Mouse (Mus musculus): Measurements from ENCODE around the gene Ephb1. TPM values are rescaled to one million over a fixed set of nuclear protein-coding genes. Genes with fewer than 3 reads are reported as not detected.
A peak's percentile ranks its signal among the peaks of the same experiment; 100 is the strongest.

Gene Ephb1
- polyA plus RNA-seq, 1 experiment from 2014 or later: 12.8 TPM

GRCm38 (mm10) chr9:102288356-102288755, 66.1 kb downstream of the Ephb1 start:
- Histone ChIP-seq H3K4me1 (replicated peaks; ENCODE audit: control insufficient read depth, insufficient read depth, low read length) (no peaks in the 10 kb centered on the region), H3K36me3 (ENCODE audit: control insufficient read depth, insufficient read depth, low read length) (no peaks in the 10 kb centered on the region), H3K27ac (ENCODE audit: low read depth) (no peak overlapping the region), H3K27me3 (replicated peaks; ENCODE audit: control insufficient read depth, insufficient read depth, low read length) (no peaks in the 10 kb centered on the region), H3K9me3 (ENCODE audit: control insufficient read depth, low read length) (no peaks in the 10 kb centered on the region; the same call in 1 of the 2 replicates), H3K9ac (ENCODE audit: low read length) (no peak overlapping the region), H3K4me2 (ENCODE audit: low read length) (no peak overlapping the region), H3K4me3 (ENCODE audit: low read depth, low read length) (no peak overlapping the region)
- ATAC-seq (replicated peaks; ENCODE audit: low FRiP score, low TSS enrichment, low read depth) (no peak), DNase-seq (ENCODE audit: low spot score) (no peak)
- WGBS: 86% methylated on average over 3 of the region's 3 CpGs

DNA sequence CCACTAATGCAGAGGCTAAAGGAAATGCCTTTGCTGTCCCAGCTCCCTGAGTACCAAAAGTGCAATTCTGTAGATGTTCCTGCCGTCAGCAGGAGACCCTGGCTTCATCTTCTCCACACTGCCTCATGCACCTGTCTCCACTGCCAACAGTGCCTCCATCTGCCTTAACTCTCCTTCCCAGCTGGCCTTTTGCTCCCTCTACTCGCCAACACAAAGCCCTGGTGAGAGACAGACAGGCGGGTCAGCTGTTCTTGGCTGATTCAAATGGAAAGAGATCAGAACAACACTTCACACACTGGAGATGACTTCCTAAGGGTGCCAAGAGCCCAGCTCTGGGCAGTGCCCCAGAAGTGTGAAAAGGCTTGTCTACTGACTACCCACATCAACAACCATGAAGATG, 78.6 kb downstream of the Ephb1 start:
- H3K4me3 ChIP-seq (ENCODE audit: low read depth, low read length): no peak overlapping the region
- no peak overlapping the region for H3K4me2 ChIP-seq (ENCODE audit: low read length)
- H3K9ac ChIP-seq (ENCODE audit: low read length): no peak overlapping the region
- H3K4me1 ChIP-seq (replicated peaks; ENCODE audit: control insufficient read depth, insufficient read depth, low read length): no peaks in the 10 kb centered on the region
- H3K36me3 ChIP-seq (ENCODE audit: control insufficient read depth, insufficient read depth, low read length): no peaks in the 10 kb centered on the region
- ATAC-seq (replicated peaks; ENCODE audit: low FRiP score, low TSS enrichment, low read depth): no peak
- 75% methylated on average over 3 of the region's 3 CpGs for WGBS
- no peak overlapping the region for H3K27ac ChIP-seq (ENCODE audit: low read depth)
- no peak for DNase-seq (ENCODE audit: low spot score)
- no peaks in the 10 kb centered on the region for H3K27me3 ChIP-seq (replicated peaks; ENCODE audit: control insufficient read depth, insufficient read depth, low read length)
- no peaks in the 10 kb centered on the region for H3K9me3 ChIP-seq (ENCODE audit: control insufficient read depth, low read length)

DNA sequence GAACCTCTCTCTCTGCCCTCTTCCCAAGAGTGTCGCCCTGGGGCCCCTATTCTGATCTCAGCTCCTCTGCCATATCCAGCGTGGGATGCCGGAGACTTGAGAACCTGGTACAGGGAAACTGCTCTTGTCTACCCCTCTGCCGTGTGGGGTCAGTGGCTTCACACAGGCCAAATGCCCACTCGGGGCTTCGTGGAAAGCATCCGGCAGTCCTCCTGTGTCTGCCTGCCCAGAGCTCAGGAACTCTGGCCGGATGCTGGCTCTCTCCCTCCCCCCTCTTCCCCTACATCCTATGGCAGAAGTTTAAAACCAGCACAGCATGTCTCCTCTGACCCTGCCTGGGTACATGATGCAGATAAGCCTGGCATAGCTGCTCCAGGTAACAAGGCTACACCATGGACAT, 80.5 kb downstream of the Ephb1 start:
- WGBS: 64% methylated on average over 8 of the region's 8 CpGs
- Histone ChIP-seq H3K27me3 (replicated peaks; ENCODE audit: control insufficient read depth, insufficient read depth, low read length) (peaks cover 3% of the 10 kb centered on the region; the same call in 1 of the 2 replicates), H3K9ac (ENCODE audit: low read length) (no peak overlapping the region), H3K36me3 (ENCODE audit: control insufficient read depth, insufficient read depth, low read length) (no peaks in the 10 kb centered on the region), H3K4me3 (ENCODE audit: low read depth, low read length) (no peak overlapping the region), H3K4me2 (ENCODE audit: low read length) (no peak overlapping the region), H3K4me1 (replicated peaks; ENCODE audit: control insufficient read depth, insufficient read depth, low read length) (no peaks in the 10 kb centered on the region), H3K9me3 (ENCODE audit: control insufficient read depth, low read length) (no peaks in the 10 kb centered on the region), H3K27ac (ENCODE audit: low read depth) (no peak overlapping the region)
- ATAC-seq (replicated peaks; ENCODE audit: low FRiP score, low TSS enrichment, low read depth): no peak
- no peak for DNase-seq (ENCODE audit: low spot score)

- 64% methylated on average over 6 of the region's 6 CpGs for WGBS
- H3K9ac ChIP-seq (ENCODE audit: low read length): no peak overlapping the region
- no peak overlapping the region for H3K4me3 ChIP-seq (ENCODE audit: low read depth, low read length)
- H3K4me1 ChIP-seq (replicated peaks; ENCODE audit: control insufficient read depth, insufficient read depth, low read length): no peaks in the 10 kb centered on the region
- no peak overlapping the region for H3K27ac ChIP-seq (ENCODE audit: low read depth)
- no peak for DNase-seq (ENCODE audit: low spot score)
- no peaks in the 10 kb centered on the region for H3K9me3 ChIP-seq (ENCODE audit: control insufficient read depth, low read length)
- peaks cover 9% of the 10 kb centered on the region; the same call in 1 of the 2 replicates for H3K27me3 ChIP-seq (replicated peaks; ENCODE audit: control insufficient read depth, insufficient read depth, low read length)
- H3K4me2 ChIP-seq (ENCODE audit: low read length): no peak overlapping the region
- H3K36me3 ChIP-seq (ENCODE audit: control insufficient read depth, insufficient read depth, low read length): no peaks in the 10 kb centered on the region
- no peak for ATAC-seq (replicated peaks; ENCODE audit: low FRiP score, low TSS enrichment, low read depth)
Measured at GRCm38 (mm10) chr9:102273469-102273808, 81.1 kb downstream of the Ephb1 start.

DNA sequence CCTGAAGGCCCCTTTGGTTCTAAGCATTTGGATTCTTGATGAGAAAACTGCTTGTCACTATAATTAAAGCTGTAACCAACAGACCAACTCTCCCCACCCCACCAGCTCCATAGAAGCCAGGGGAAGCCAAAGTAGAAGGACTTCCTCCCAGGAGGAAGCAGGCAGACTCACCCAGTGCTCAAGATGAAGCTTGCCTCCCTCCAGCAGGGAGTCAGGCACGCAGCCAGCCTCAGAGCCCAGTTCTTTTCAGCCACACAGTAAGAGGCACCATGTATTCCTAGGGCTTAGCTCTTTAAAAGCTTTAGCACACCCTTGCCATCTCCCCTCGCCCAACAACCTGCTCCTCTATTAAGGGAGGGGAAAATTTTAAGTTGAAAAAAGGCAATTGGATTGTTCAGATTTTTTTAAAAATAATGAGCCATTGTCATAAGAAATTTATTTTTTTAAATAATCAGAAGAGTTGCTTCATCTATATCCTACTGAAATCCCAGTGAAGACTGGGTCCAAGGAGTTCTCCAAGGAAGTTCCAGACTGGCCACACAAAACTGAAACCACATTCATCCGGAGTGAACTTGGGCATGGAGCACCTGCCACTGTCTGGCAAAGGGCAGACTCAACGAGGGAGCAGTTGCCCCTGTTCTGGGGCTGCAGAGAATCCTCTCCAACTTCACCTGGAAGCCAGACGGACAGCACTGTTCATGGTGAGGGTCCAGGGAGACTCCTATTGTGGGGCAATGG, 81.6 kb downstream of the Ephb1 start:
- H3K4me1 ChIP-seq (replicated peaks; ENCODE audit: control insufficient read depth, insufficient read depth, low read length): 0 out of 2 replicates have a peak, but pooled peaks cover 4% of the 10 kb centered on the region
- no peak for ATAC-seq (replicated peaks; ENCODE audit: low FRiP score, low TSS enrichment, low read depth)
- H3K27ac ChIP-seq (ENCODE audit: low read depth): no peak overlapping the region
- no peak overlapping the region for H3K9ac ChIP-seq (ENCODE audit: low read length)
- H3K36me3 ChIP-seq (ENCODE audit: control insufficient read depth, insufficient read depth, low read length): no peaks in the 10 kb centered on the region
- no peaks in the 10 kb centered on the region for H3K9me3 ChIP-seq (ENCODE audit: control insufficient read depth, low read length)
- H3K4me2 ChIP-seq (ENCODE audit: low read length): no peak overlapping the region
- H3K4me3 ChIP-seq (ENCODE audit: low read depth, low read length): no peak overlapping the region
- WGBS: 66% methylated on average over 5 of the region's 5 CpGs
- H3K27me3 ChIP-seq (replicated peaks; ENCODE audit: control insufficient read depth, insufficient read depth, low read length): peaks cover 13% of the 10 kb centered on the region
- DNase-seq (ENCODE audit: low spot score): no peak

GRCm38 (mm10) chr9:102270496-102270895, 84.0 kb downstream of the Ephb1 start:
- peaks cover 15% of the 10 kb centered on the region for H3K27me3 ChIP-seq (replicated peaks; ENCODE audit: control insufficient read depth, insufficient read depth, low read length)
- no peaks in the 10 kb centered on the region for H3K9me3 ChIP-seq (ENCODE audit: control insufficient read depth, low read length)
- ATAC-seq (replicated peaks; ENCODE audit: low FRiP score, low TSS enrichment, low read depth) (no peak), DNase-seq (ENCODE audit: low spot score) (no peak)
- WGBS: 80% methylated on average over 5 of the region's 5 CpGs
- H3K4me1 ChIP-seq (replicated peaks; ENCODE audit: control insufficient read depth, insufficient read depth, low read length): 0 out of 2 replicates have a peak, but pooled peaks cover 7% of the 10 kb centered on the region
- H3K9ac ChIP-seq (ENCODE audit: low read length): no peak overlapping the region
- no peak overlapping the region for H3K4me2 ChIP-seq (ENCODE audit: low read length)
- no peaks in the 10 kb centered on the region for H3K36me3 ChIP-seq (ENCODE audit: control insufficient read depth, insufficient read depth, low read length)
- H3K4me3 ChIP-seq (ENCODE audit: low read depth, low read length): no peak overlapping the region
- no peak overlapping the region for H3K27ac ChIP-seq (ENCODE audit: low read depth)

DNA sequence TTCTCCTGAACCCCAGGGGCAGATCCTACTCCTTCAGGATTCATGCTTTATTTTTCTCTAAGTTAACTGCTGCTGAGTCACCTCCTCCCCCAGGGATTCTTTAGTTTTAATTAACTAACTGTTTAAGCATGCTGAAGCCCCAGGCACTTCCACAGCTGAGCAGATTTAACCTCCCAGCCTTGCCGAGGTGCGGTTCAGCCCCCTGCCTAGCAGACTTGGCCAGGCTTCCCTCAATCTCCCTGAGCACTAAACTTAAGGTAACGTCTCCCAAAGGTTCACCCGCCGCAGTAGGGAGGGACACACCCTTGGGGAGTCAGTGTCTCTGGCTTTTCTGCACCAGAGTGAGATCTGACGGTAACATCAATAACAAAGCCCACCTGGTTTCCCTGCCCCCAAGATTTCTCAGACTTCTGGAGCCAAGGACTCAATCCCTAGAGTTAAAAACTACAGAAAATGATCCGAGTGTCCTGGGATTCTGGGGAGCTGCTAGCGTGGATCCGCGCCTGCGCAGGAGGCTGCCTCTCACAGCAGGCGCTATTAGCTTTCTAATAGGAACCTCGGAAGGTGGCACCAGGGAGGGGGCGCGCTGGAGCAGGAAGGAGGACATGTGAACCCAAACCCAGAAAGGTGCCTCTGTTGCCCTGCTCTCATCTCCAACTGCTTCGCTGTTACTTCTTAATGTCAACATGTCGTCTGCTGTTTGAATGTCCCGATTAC, 87.0 kb downstream of the Ephb1 start:
- DNase-seq (ENCODE audit: low spot score): peak; percentile 64
- Histone ChIP-seq H3K9me3 (ENCODE audit: control insufficient read depth, low read length) (no peaks in the 10 kb centered on the region), H3K4me1 (replicated peaks; ENCODE audit: control insufficient read depth, insufficient read depth, low read length) (0 out of 2 replicates have a peak, but pooled peaks cover 7% of the 10 kb centered on the region), H3K9ac (ENCODE audit: low read length) (no peak overlapping the region), H3K27me3 (replicated peaks; ENCODE audit: control insufficient read depth, insufficient read depth, low read length) (peaks cover 15% of the 10 kb centered on the region), H3K4me2 (ENCODE audit: low read length) (peak overlapping the region; percentile 55), H3K27ac (ENCODE audit: low read depth) (no peak overlapping the region), H3K36me3 (ENCODE audit: control insufficient read depth, insufficient read depth, low read length) (no peaks in the 10 kb centered on the region), H3K4me3 (ENCODE audit: low read depth, low read length) (peak overlapping the region; percentile 25)
- no peak for ATAC-seq (replicated peaks; ENCODE audit: low FRiP score, low TSS enrichment, low read depth)
- WGBS: under 1% methylated on average over 18 of the region's 18 CpGs

DNA sequence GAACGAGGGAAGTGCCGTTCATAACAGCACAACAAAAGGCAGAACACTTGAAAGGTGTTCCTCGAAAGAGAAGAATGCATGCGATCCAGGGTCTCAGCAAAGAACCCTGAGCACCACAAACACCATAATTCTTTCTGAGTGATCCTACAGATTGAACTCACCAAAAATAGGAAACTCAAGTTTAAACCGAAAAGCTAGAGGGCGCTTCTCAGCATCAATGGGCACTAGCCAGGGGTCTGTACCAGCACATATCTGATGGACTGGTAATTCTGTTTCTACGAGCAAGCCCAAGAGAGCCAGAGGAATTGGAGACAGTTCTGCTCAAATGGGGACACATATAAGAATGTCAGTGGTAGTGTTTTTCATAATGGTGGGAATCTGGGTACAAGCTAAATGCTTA, 90.7 kb downstream of the Ephb1 start:
- 56% methylated on average over 7 of the region's 7 CpGs for WGBS

More for the DNA sequence above, 90.7 kb downstream of the Ephb1 start:
- H3K27me3 ChIP-seq (replicated peaks; ENCODE audit: control insufficient read depth, insufficient read depth, low read length): peaks cover 13% of the 10 kb centered on the region
- H3K9ac ChIP-seq (ENCODE audit: low read length): no peak overlapping the region
- no peak overlapping the region for H3K27ac ChIP-seq (ENCODE audit: low read depth)
- no peaks in the 10 kb centered on the region for H3K36me3 ChIP-seq (ENCODE audit: control insufficient read depth, insufficient read depth, low read length)
- no peak for DNase-seq (ENCODE audit: low spot score)
- H3K4me1 ChIP-seq (replicated peaks; ENCODE audit: control insufficient read depth, insufficient read depth, low read length): 0 out of 2 replicates have a peak, but pooled peaks cover 7% of the 10 kb centered on the region
- no peak overlapping the region for H3K4me3 ChIP-seq (ENCODE audit: low read depth, low read length)
- ATAC-seq (replicated peaks; ENCODE audit: low FRiP score, low TSS enrichment, low read depth): no peak
- H3K4me2 ChIP-seq (ENCODE audit: low read length): no peak overlapping the region
- no peaks in the 10 kb centered on the region for H3K9me3 ChIP-seq (ENCODE audit: control insufficient read depth, low read length)
